Mouse (Mus musculus): ENCODE data around the gene Depdc5.

GRCm38 (mm10) chr5:33007371-33007770, 143.9 kb downstream of the Depdc5 start:
- TF ChIP-seq CTCF (IDR thresholded peaks at IDR 0.05; ENCODE audit: low read depth) (no peak), EP300 (IDR thresholded peaks at IDR 0.05; ENCODE audit: low read depth) (no peak)
